Mouse (Mus musculus) kidney, postnatal 0 days (tissue): ENCODE measurements at regions not wholly inside any gene's neighbourhood (a gene's known extent, or its start where the extent isn't known, plus 50 kb on each side); places are given as distances from the start of the nearest gene placed in this dataset.

ENCODE experiments used
- ATAC-seq: fragments of 200-750 bp; cut with Nextera tagmentation; replicated peaks from 2 replicates; pipeline ENCODE4 v1.8.0; 2017; ENCODE audit warnings: low read depth, moderate number of reproducible peaks, moderate TSS enrichment, moderate library complexity; ENCODE audit not compliant: low FRiP score
- DNase-seq: peaks from one replicate; pipeline ENCODE4 v3.0.0-alpha.2; 2016; ENCODE audit warnings: low spot score
- H3K27ac ChIP-seq: fragments of 300-500 bp; sonication (generic); 2 replicates; pipeline ENCODE4 v1.5.1; 2014; ENCODE audit warnings: mild to moderate bottlenecking
- H3K27me3 ChIP-seq: fragments of 300-500 bp; sonication (generic); 2 replicates; pipeline ENCODE4 v1.6.1; 2014; ENCODE audit warnings: low read length, mixed read lengths; ENCODE audit not compliant: insufficient read depth
- H3K36me3 ChIP-seq: fragments of 300-500 bp; sonication (generic); 2 replicates; pipeline ENCODE4 v1.6.1; 2014; ENCODE audit warnings: low read length, mixed read lengths; ENCODE audit not compliant: insufficient read depth
- H3K4me1 ChIP-seq: fragments of 300-500 bp; sonication (generic); replicated peaks from 2 replicates; pipeline ENCODE4 v1.6.1; 2014; ENCODE audit warnings: antibody characterized with exemption, low read length, mixed read lengths; ENCODE audit not compliant: insufficient read depth
- H3K4me2 ChIP-seq: fragments of 300-500 bp; sonication (generic); 2 replicates; pipeline ENCODE4 v1.6.1; 2014; ENCODE audit warnings: mild to moderate bottlenecking, low read length, moderate library complexity, mixed read lengths
- H3K4me3 ChIP-seq: fragments of 300-500 bp; sonication (generic); replicated peaks from 2 replicates; pipeline ENCODE4 v1.5.1; 2014; ENCODE audit warnings: low read depth, low read length
- H3K9ac ChIP-seq: fragments of 300-500 bp; sonication (generic); 2 replicates; pipeline ENCODE4 v1.6.1; 2014; ENCODE audit warnings: low read depth, low read length
- H3K9me3 ChIP-seq: fragments of 300-500 bp; sonication (generic); replicated peaks from 2 replicates; pipeline ENCODE4 v1.6.1; 2016; ENCODE audit warnings: low read length, inconsistent platforms, mixed read lengths
- CTCF ChIP-seq: IDR thresholded peaks from 2 replicates; pipeline ENCODE4 v1.5.1; 2016; ENCODE audit warnings: antibody characterized with exemption, low read depth, mild to moderate bottlenecking, moderate library complexity
- WGBS: fragments of 180-500 bp; shearing (Covaris S2); extraction: QIAGEN DNeasy Blood & Tissue Kit; methylation state at CpG from one replicate; pipeline ENCODE4 v1.1.7; 2014; 5-methylcytosine and 5-hydroxymethylcytosine counted together

- no peak for DNase-seq
- no peak for TF ChIP-seq CTCF
- no peaks in the 10 kb centered on the region for H3K9me3 ChIP-seq
- H3K36me3 ChIP-seq, result no peaks in the 10 kb centered on the region
- ATAC-seq, result no peak
- no peak overlapping the region for H3K9ac ChIP-seq
- no peaks in the 10 kb centered on the region for H3K4me1 ChIP-seq
- H3K27ac ChIP-seq, result no peak overlapping the region
- WGBS, result 87% methylated on average over 1 of the region's 1 CpGs
- H3K27me3 ChIP-seq, result no peaks in the 10 kb centered on the region
- H3K4me2 ChIP-seq, result no peak overlapping the region
- H3K4me3 ChIP-seq, result no peak overlapping the region
Observed at GRCm38 (mm10) chr17:93665889-93666288, 467.1 kb downstream of the Adcyap1 start.

DNA sequence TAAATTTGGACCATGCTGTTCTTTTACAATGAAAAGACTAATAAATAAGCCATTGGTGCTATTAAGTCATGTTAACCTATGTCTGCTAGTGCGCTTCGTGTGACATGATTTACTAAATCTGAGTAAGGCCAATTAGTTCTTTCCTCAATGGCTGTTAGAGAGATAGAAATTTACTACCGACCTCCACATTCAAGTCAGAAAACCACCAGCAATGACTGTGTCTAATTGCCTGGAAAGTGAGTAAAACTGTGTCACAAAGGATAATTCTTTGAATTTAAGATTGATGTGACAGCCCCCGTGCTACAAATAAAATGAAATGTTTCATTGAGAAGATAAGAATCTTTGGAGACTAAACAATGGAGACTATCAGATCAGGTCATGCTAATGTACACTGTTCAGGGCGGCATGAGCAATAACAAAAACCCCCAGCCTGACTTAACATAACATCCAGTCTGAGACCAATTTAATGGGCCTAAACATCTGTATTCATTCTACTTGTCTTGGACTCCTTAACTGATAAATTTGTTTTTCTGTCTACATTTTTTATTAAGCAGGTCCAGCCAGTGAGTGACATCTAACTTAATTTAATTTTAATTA is 477.6 kb downstream of the Adcyap1 start:
- no peak for ATAC-seq
- Histone ChIP-seq H3K9me3 (no peaks in the 10 kb centered on the region), H3K36me3 (no peaks in the 10 kb centered on the region), H3K27me3 (no peaks in the 10 kb centered on the region), H3K9ac (no peak overlapping the region), H3K4me2 (no peak overlapping the region), H3K4me3 (no peak overlapping the region), H3K27ac (no peak overlapping the region), H3K4me1 (no peaks in the 10 kb centered on the region)
- TF ChIP-seq CTCF, result no peak
- 13% methylated on average over 5 of the region's 5 CpGs for WGBS
- peak; percentile 54 for DNase-seq

DNA sequence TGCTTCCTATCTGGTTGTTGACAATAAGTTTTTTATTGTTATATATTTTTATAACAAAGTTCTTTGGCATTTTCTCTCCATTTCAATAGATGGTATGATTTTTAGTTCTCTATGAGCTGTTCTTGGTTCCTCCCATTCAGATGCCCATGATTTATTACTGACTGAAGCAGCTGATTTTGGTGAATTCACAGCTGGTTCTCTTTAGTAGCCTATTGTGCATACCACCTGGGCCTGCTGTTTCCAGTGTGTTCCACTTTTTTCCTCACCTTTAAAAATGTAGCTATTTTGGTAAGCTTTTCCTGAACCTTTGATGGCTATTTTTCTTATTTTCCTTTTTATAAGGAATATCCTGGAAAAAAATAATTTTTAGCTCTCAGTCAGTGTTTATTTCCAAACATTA is 501.9 kb downstream of the Adcyap1 start:
- Histone ChIP-seq H3K4me1 (no peaks in the 10 kb centered on the region), H3K9me3 (no peaks in the 10 kb centered on the region), H3K4me2 (no peak overlapping the region), H3K27ac (no peak overlapping the region), H3K36me3 (no peaks in the 10 kb centered on the region), H3K27me3 (no peaks in the 10 kb centered on the region), H3K4me3 (no peak overlapping the region), H3K9ac (no peak overlapping the region)
- ATAC-seq (no peak), DNase-seq (no peak)
- no peak for TF ChIP-seq CTCF

DNA sequence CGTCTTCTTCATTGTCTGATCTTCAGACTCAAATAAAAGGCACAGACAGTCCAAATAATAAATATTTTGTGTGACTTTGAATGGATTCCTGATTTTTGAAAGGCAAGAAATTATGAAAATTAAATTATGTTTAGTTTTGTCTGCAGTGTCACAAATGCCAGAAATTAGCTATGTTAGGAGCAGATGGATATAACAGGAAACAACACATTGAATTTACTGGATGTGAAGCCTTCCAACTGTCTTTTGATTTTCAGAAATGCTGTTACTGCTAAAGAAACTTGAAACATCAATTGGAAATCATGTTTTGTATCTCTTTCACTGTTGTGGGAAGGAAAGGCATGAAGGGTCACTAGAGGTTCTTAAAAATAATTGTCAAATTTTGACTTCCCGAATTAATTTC is 518.8 kb downstream of the Adcyap1 start:
- 89% methylated on average over 2 of the region's 2 CpGs for WGBS
- Histone ChIP-seq H3K27me3 (no peaks in the 10 kb centered on the region), H3K27ac (no peak overlapping the region), H3K4me3 (no peak overlapping the region), H3K9me3 (no peaks in the 10 kb centered on the region), H3K4me1 (no peaks in the 10 kb centered on the region), H3K36me3 (no peaks in the 10 kb centered on the region), H3K9ac (no peak overlapping the region), H3K4me2 (no peak overlapping the region)
- no peak for DNase-seq
- TF ChIP-seq CTCF, result no peak
- ATAC-seq, result no peak

GRCm38 (mm10) chr17:93741341-93741740 is 542.5 kb downstream of the Adcyap1 start:
- H3K27ac ChIP-seq, result no peak overlapping the region
- H3K4me1 ChIP-seq, result no peaks in the 10 kb centered on the region
- H3K9me3 ChIP-seq, result no peaks in the 10 kb centered on the region
- H3K9ac ChIP-seq, result no peak overlapping the region
- no peaks in the 10 kb centered on the region for H3K27me3 ChIP-seq
- no peak overlapping the region for H3K4me3 ChIP-seq
- H3K36me3 ChIP-seq, result no peaks in the 10 kb centered on the region
- DNase-seq, result no peak
- no peak overlapping the region for H3K4me2 ChIP-seq
- no peak for TF ChIP-seq CTCF
- no peak for ATAC-seq

GRCm38 (mm10) chr17:93762349-93762748 is 563.5 kb downstream of the Adcyap1 start:
- H3K27me3 ChIP-seq, result no peaks in the 10 kb centered on the region
- TF ChIP-seq CTCF, result peak; percentile 64
- H3K4me1 ChIP-seq, result no peaks in the 10 kb centered on the region
- H3K4me3 ChIP-seq, result no peak overlapping the region
- H3K36me3 ChIP-seq, result no peaks in the 10 kb centered on the region
- DNase-seq (peak; percentile 65), ATAC-seq (no peak)
- no peak overlapping the region for H3K4me2 ChIP-seq
- H3K27ac ChIP-seq, result no peak overlapping the region
- no peaks in the 10 kb centered on the region for H3K9me3 ChIP-seq
- WGBS, result 18% methylated on average over 1 of the region's 1 CpGs
- H3K9ac ChIP-seq, result no peak overlapping the region
